Mouse (Mus musculus) macrophage (primary cell): Measurements from ENCODE around the gene 7420426K07Rik. TPM values are rescaled to one million over a fixed set of nuclear protein-coding genes. Genes with fewer than 3 reads are reported as not detected.

Experiments
- H3K27ac ChIP-seq: fragments of 350-480 bp; formaldehyde crosslinking; 2 replicates; pipeline ENCODE4 v1.9.0; 2021
- H3K36me3 ChIP-seq: fragments of 350-480 bp; formaldehyde crosslinking; 2 replicates; pipeline ENCODE4 v1.9.0; 2021; ENCODE audit errors: inconsistent target
- H3K4me3 ChIP-seq: fragments of 350-480 bp; formaldehyde crosslinking; 2 replicates; pipeline ENCODE4 v1.9.0; 2021; ENCODE audit errors: inconsistent target
- H3K79me2 ChIP-seq: fragments of 350-480 bp; formaldehyde crosslinking; 2 replicates; pipeline ENCODE4 v1.9.0; 2021; ENCODE audit errors: inconsistent target
- WGBS: methylation state at CpG from one replicate; pipeline ENCODE4 v1.1.7; 2026; ENCODE audit warnings: inconsistent platforms; ENCODE audit not compliant: missing documents; 5-methylcytosine and 5-hydroxymethylcytosine counted together
- polyA plus RNA-seq: library from polyadenylated mRNA; stranded (reverse); fragments of 250-400 nt; gene quantifications from 3 replicates; pipeline ENCODE4 v1.2.4, GENCODE M21; 2018; ENCODE audit warnings: inconsistent platforms

7420426K07Rik gene
- polyA plus RNA-seq, 1 experiment from 2014 or later, result not detected

- Histone ChIP-seq H3K79me2 (no peaks in the 10 kb centered on the region), H3K4me3 (no peak overlapping the region), H3K36me3 (no peaks in the 10 kb centered on the region), H3K27ac (no peak overlapping the region)
- WGBS, result 14% methylated on average over 9 of the region's 9 CpGs
Measured at GRCm38 (mm10) chr9:98953830-98954229, 50.9 kb downstream of the 7420426K07Rik start.

Other genes starting within 250 kb of the 7420426K07Rik start
- not detected in 3 replicates for gene Prr23a1, start 60.6 kb upstream of the 7420426K07Rik start, polyA plus RNA-seq
- gene Prr23a2, start 46.6 kb upstream of the 7420426K07Rik start, polyA plus RNA-seq, result not detected in 3 replicates
- not detected in 3 replicates for gene Prr23a3, start 38.4 kb upstream of the 7420426K07Rik start, polyA plus RNA-seq
- not detected in 3 replicates for gene Foxl2, start 52.2 kb downstream of the 7420426K07Rik start, polyA plus RNA-seq
- 47.6 to 131 TPM (median 63.0 TPM) in 3 replicates for gene Faim, start 83.3 kb downstream of the 7420426K07Rik start, polyA plus RNA-seq
- gene Gm1123, start 132.6 kb downstream of the 7420426K07Rik start, polyA plus RNA-seq, result not detected in 3 replicates
- 14.2 to 21.3 TPM (median 19.7 TPM) in 3 replicates for gene Pik3cb, start 237.5 kb downstream of the 7420426K07Rik start, polyA plus RNA-seq